Mouse (Mus musculus) intestine, embryonic 16.5 days (tissue): ENCODE data around the gene Hoxd9. TPM values are rescaled to one million over a fixed set of nuclear protein-coding genes. Genes with fewer than 3 reads are reported as not detected.

Experiments
- ATAC-seq: fragments of 200-750 bp; cut with Nextera tagmentation; 2 replicates; pipeline ENCODE4 v1.8.0; 2017; ENCODE audit warnings: moderate TSS enrichment, moderate library complexity
- H3K27ac ChIP-seq: fragments of 300-500 bp; sonication (generic); 2 replicates; pipeline ENCODE4 v1.5.1; 2014; ENCODE audit warnings: mild to moderate bottlenecking, low read length
- H3K27me3 ChIP-seq: fragments of 300-500 bp; sonication (generic); replicated peaks from 2 replicates; pipeline ENCODE4 v1.6.1; 2014; ENCODE audit warnings: low read length, control low read depth, mixed read lengths; ENCODE audit not compliant: control insufficient read depth, insufficient read depth
- H3K36me3 ChIP-seq: fragments of 300-500 bp; sonication (generic); 2 replicates; pipeline ENCODE4 v1.6.1; 2014; ENCODE audit warnings: low read length, control low read depth; ENCODE audit not compliant: control insufficient read depth, insufficient read depth
- H3K4me1 ChIP-seq: fragments of 300-500 bp; sonication (generic); 2 replicates; pipeline ENCODE4 v1.6.1; 2014; ENCODE audit warnings: low read length, control low read depth, mixed read lengths; ENCODE audit not compliant: control insufficient read depth, insufficient read depth
- H3K4me2 ChIP-seq: fragments of 300-500 bp; sonication (generic); 2 replicates; pipeline ENCODE4 v1.6.1; 2014; ENCODE audit warnings: low read depth, low read length, control low read depth
- H3K4me3 ChIP-seq: fragments of 300-500 bp; sonication (generic); 2 replicates; pipeline ENCODE4 v1.5.1; 2014; ENCODE audit warnings: mild to moderate bottlenecking, low read length
- H3K9ac ChIP-seq: fragments of 300-500 bp; sonication (generic); 2 replicates; pipeline ENCODE4 v1.6.1; 2014; ENCODE audit warnings: low read depth, low read length
- H3K9me3 ChIP-seq: fragments of 300-500 bp; sonication (generic); 2 replicates; pipeline ENCODE4 v1.6.1; 2016; ENCODE audit warnings: low read length, control low read depth; ENCODE audit not compliant: control insufficient read depth
- WGBS: fragments of 180-500 bp; shearing (Covaris S2); extraction: QIAGEN DNeasy Blood & Tissue Kit; methylation state at CpG from one replicate; pipeline ENCODE4 v1.1.7; 2014; 5-methylcytosine and 5-hydroxymethylcytosine counted together
- polyA plus RNA-seq: library from polyadenylated mRNA; unstranded; fragments of >200 nt; fragmentation: Nextera tagmentation; extraction: Ambion mirVana; gene quantifications from 2 replicates; pipeline ENCODE4 v1.2.1, GENCODE M21; 2015

Hoxd9 gene
- polyA plus RNA-seq, 1 experiment from 2014 or later, result 2.5 TPM

DNA sequence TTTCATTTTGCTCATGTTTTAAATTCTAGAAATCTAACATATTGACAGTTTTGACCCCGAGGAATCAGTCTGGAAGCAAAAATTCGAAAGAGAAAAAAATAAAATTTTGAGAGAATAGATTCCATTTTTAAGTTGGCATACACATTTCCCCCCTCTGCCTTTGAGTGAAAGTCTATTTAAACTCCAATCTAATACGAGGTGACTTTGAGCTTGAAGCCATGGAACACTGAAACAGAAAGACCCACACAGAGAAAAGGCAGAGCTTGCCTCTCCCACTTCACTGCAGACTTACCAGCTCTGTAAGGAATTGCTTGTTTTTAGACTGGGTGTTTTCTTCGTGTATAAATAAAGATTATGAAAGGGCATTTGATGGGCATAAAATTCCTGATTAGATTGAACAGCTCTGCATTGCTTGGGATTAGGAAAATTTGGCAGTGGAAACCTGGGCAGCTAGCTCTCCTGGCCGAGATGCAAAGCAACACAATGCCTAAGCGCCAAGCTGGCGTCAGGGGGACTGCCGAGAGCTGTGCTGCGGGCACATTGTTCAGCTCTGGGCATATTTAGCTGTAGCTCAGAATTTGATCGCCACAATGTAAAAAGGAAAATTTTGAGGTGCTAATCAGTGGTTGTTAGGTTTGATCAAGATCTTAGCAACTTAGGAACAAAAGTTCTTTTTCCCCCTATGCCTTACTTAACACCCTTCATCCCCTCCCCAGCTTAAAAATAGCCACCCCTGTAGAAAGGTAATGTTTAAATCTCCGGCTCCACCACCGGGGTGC lies 8.5 kb upstream of the Hoxd9 start:
- Histone ChIP-seq H3K9ac (no peak overlapping the region), H3K27me3 (peaks cover 81% of the 10 kb centered on the region), H3K9me3 (no peaks in the 10 kb centered on the region), H3K4me2 (no peak overlapping the region), H3K27ac (no peak overlapping the region), H3K4me3 (no peak overlapping the region), H3K36me3 (no peaks in the 10 kb centered on the region), H3K4me1 (no peaks in the 10 kb centered on the region)
- ATAC-seq, result no peak
- WGBS, result 7% methylated on average over 12 of the region's 12 CpGs

- no peak for ATAC-seq
- Histone ChIP-seq H3K9me3 (no peaks in the 10 kb centered on the region), H3K9ac (no peak overlapping the region), H3K27me3 (peaks cover 82% of the 10 kb centered on the region), H3K4me2 (peak overlapping the region; percentile 9; the same call in 1 of the 2 replicates), H3K4me3 (peak overlapping the region; percentile 18), H3K36me3 (no peaks in the 10 kb centered on the region), H3K4me1 (no peaks in the 10 kb centered on the region), H3K27ac (no peak overlapping the region)
- 3% methylated on average over 24 of the region's 24 CpGs for WGBS
These were observed 7.8 kb upstream of the Hoxd9 start for GRCm38 (mm10) chr2:74689574-74690337.

GRCm38 (mm10) chr2:74690338-74690716 lies 7.2 kb upstream of the Hoxd9 start:
- H3K9me3 ChIP-seq, result no peaks in the 10 kb centered on the region
- no peak overlapping the region for H3K27ac ChIP-seq
- H3K9ac ChIP-seq, result no peak overlapping the region
- peak overlapping the region; percentile 9; the same call in 1 of the 2 replicates for H3K4me2 ChIP-seq
- ATAC-seq, result no peak
- H3K27me3 ChIP-seq, result peaks cover 83% of the 10 kb centered on the region
- H3K4me1 ChIP-seq, result no peaks in the 10 kb centered on the region
- 10% methylated on average over 8 of the region's 8 CpGs for WGBS
- H3K4me3 ChIP-seq, result peak overlapping the region; percentile 18; the same call in 1 of the 2 replicates
- H3K36me3 ChIP-seq, result no peaks in the 10 kb centered on the region

GRCm38 (mm10) chr2:74691022-74691951 lies 6.2 kb upstream of the Hoxd9 start, which contains the start of gene Hoxd10:
Gene Hoxd10 (plus strand): TSS chr2:74691924.
- Histone ChIP-seq H3K36me3 (no peaks in the 10 kb centered on the region), H3K27ac (no peak within 1 kb of the TSS; the same call in 1 of the 2 replicates), H3K4me3 (peak within 1 kb of the TSS; percentile 36), H3K9ac (peak within 1 kb of the TSS; percentile 49), H3K27me3 (peaks cover 90% of the 10 kb centered on the region), H3K4me1 (no peaks in the 10 kb centered on the region), H3K9me3 (no peaks in the 10 kb centered on the region), H3K4me2 (peak within 1 kb of the TSS; percentile 39)
- ATAC-seq, result peak; percentile 74
- 2% methylated on average over 56 of the region's 56 CpGs for WGBS

DNA sequence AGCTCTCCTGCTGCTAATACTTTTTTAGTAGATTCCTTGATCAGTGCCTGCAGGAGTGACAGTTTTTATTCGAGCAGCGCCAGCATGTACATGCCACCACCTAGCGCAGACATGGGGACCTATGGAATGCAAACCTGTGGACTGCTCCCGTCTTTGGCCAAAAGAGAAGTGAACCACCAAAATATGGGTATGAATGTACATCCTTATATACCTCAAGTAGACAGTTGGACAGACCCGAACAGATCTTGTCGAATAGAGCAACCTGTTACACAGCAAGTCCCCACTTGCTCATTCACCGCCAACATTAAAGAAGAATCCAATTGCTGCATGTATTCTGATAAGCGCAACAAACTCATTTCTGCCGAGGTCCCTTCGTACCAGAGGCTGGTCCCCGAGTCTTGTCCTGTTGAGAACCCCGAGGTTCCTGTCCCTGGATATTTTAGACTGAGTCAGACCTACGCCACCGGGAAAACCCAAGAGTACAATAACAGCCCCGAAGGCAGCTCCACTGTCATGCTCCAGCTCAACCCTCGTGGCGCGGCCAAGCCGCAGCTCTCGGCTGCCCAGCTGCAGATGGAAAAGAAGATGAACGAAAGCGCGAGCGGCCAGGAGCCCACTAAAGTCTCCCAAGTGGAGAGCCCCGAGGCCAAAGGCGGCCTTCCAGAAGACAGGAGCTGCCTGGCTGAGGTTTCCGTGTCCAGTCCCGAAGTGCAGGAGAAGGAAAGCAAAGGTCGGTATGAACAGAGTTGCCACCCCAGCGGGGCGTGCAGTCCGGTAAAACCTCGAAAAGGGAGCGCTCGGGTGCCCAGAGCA lies 5.3 kb upstream of the Hoxd9 start:
- no peak overlapping the region for H3K27ac ChIP-seq
- 4% methylated on average over 35 of the region's 35 CpGs for WGBS
- peak overlapping the region; percentile 49; the same call in 1 of the 2 replicates for H3K9ac ChIP-seq
- peak overlapping the region; percentile 31 for H3K4me3 ChIP-seq
- H3K4me1 ChIP-seq, result no peaks in the 10 kb centered on the region
- H3K9me3 ChIP-seq, result no peaks in the 10 kb centered on the region
- H3K36me3 ChIP-seq, result no peaks in the 10 kb centered on the region
- ATAC-seq, result no peak
- H3K27me3 ChIP-seq, result peaks cover 90% of the 10 kb centered on the region
- peak overlapping the region; percentile 20 for H3K4me2 ChIP-seq

GRCm38 (mm10) chr2:74692808-74693431 lies 4.6 kb upstream of the Hoxd9 start:
- no peak for ATAC-seq
- no peak overlapping the region for H3K4me2 ChIP-seq
- H3K27ac ChIP-seq, result no peak overlapping the region
- H3K9me3 ChIP-seq, result no peaks in the 10 kb centered on the region
- no peaks in the 10 kb centered on the region for H3K36me3 ChIP-seq
- peaks cover 90% of the 10 kb centered on the region for H3K27me3 ChIP-seq
- no peaks in the 10 kb centered on the region for H3K4me1 ChIP-seq
- H3K9ac ChIP-seq, result peak overlapping the region; percentile 49
- WGBS, result 3% methylated on average over 20 of the region's 20 CpGs
- H3K4me3 ChIP-seq, result peak overlapping the region; percentile 31

DNA sequence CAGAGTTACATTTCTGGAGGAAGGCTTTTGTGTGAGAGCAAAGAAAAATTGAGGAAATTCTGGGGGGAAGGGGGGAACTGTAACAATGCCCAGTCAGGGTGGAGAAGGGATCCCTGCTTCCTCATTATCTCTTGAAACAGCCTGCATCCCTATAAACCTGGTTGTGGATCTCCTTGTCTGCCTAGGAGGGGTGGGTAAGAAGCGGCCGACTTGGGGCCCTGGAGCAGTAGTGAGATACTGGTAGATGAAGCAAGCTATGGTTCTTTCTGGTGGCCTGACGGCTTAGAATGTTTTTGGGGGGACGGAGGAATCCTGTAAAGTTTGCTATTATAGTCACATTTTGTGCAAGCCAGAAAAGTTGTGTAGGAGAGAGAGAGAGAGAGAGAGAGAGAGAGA lies 4.1 kb upstream of the Hoxd9 start:
- peak overlapping the region; percentile 49 for H3K9ac ChIP-seq
- no peak overlapping the region for H3K27ac ChIP-seq
- peaks cover 91% of the 10 kb centered on the region for H3K27me3 ChIP-seq
- H3K4me3 ChIP-seq, result peak overlapping the region; percentile 31; the same call in 1 of the 2 replicates
- no peak for ATAC-seq
- H3K9me3 ChIP-seq, result no peaks in the 10 kb centered on the region
- no peaks in the 10 kb centered on the region for H3K36me3 ChIP-seq
- 0 out of 2 replicates have a peak, but pooled peaks cover 3% of the 10 kb centered on the region for H3K4me1 ChIP-seq
- 13% methylated on average over 4 of the region's 4 CpGs for WGBS
- H3K4me2 ChIP-seq, result no peak overlapping the region

- Histone ChIP-seq H3K9me3 (no peaks in the 10 kb centered on the region), H3K4me1 (peaks cover 4% of the 10 kb centered on the region; the same call in 1 of the 2 replicates), H3K9ac (no peak overlapping the region), H3K4me3 (peak overlapping the region; percentile 26), H3K36me3 (no peaks in the 10 kb centered on the region), H3K4me2 (no peak overlapping the region), H3K27ac (no peak overlapping the region), H3K27me3 (peaks cover 91% of the 10 kb centered on the region)
- WGBS, result 3% methylated on average over 16 of the region's 16 CpGs
- ATAC-seq, result no peak
These were observed 3.5 kb upstream of the Hoxd9 start for GRCm38 (mm10) chr2:74694066-74694465.
